Mouse (Mus musculus): ENCODE data around the gene Crygn.

- no peak for TF ChIP-seq CTCF (IDR thresholded peaks at IDR 0.05)
- no peak for TF ChIP-seq EP300 (IDR thresholded peaks at IDR 0.05; ENCODE audit: insufficient read depth, low read depth, low read length)
These were observed at the start of gene Crygn for GRCm38 (mm10) chr5:24757816-24758215.

Measured in heart, adult 2 months (tissue).